Mouse (Mus musculus) liver, embryonic 16.5 days (tissue): ENCODE data around the gene 1700021F05Rik. TPM values are rescaled to one million over a fixed set of nuclear protein-coding genes. Genes with fewer than 3 reads are reported as not detected.
A peak's percentile ranks its signal among the peaks of the same experiment; 100 is the strongest.

Source experiments
- ATAC-seq: fragments of 200-750 bp; cut with Nextera tagmentation; 2 replicates; pipeline ENCODE4 v1.8.0; 2017; ENCODE audit warnings: low read depth, mild to moderate bottlenecking, moderate number of reproducible peaks, moderate library complexity
- H3K27ac ChIP-seq: fragments of 300-500 bp; sonication (generic); 2 replicates; pipeline ENCODE4 v1.5.1; 2014; ENCODE audit warnings: mild to moderate bottlenecking, low read length
- H3K27me3 ChIP-seq: fragments of 300-500 bp; sonication (generic); 2 replicates; pipeline ENCODE4 v1.6.1; 2014; ENCODE audit warnings: low read depth, low read length, mixed read lengths; ENCODE audit not compliant: control insufficient read depth, insufficient read depth
- H3K36me3 ChIP-seq: fragments of 300-500 bp; sonication (generic); 2 replicates; pipeline ENCODE4 v1.6.1; 2014; ENCODE audit warnings: mild to moderate bottlenecking; ENCODE audit not compliant: control insufficient read depth, insufficient read depth
- H3K4me1 ChIP-seq: fragments of 300-500 bp; sonication (generic); 2 replicates; pipeline ENCODE4 v1.6.1; 2014; ENCODE audit warnings: low read depth, low read length, mixed read lengths; ENCODE audit not compliant: control insufficient read depth
- H3K4me2 ChIP-seq: fragments of 300-500 bp; sonication (generic); 2 replicates; pipeline ENCODE4 v1.6.1; 2014; ENCODE audit warnings: low read depth, low read length, mixed read lengths
- H3K4me3 ChIP-seq: fragments of 300-500 bp; sonication (generic); 2 replicates; pipeline ENCODE4 v1.5.1; 2014; ENCODE audit warnings: low read depth, mild to moderate bottlenecking, low read length
- H3K9ac ChIP-seq: fragments of 300-500 bp; sonication (generic); 2 replicates; pipeline ENCODE4 v1.6.1; 2014; ENCODE audit warnings: low read depth, low read length
- H3K9me3 ChIP-seq: fragments of 300-500 bp; sonication (generic); replicated peaks from 2 replicates; pipeline ENCODE4 v1.6.1; 2016; ENCODE audit warnings: low read length; ENCODE audit not compliant: control insufficient read depth
- WGBS: fragments of 180-500 bp; shearing (Covaris S2); extraction: QIAGEN DNeasy Blood & Tissue Kit; methylation state at CpG from one replicate; pipeline ENCODE4 v1.1.7; 2014; ENCODE audit not compliant: insufficient replicate concordance; 5-methylcytosine and 5-hydroxymethylcytosine counted together
- polyA plus RNA-seq: library from polyadenylated mRNA; unstranded; fragments of >200 nt; fragmentation: Nextera tagmentation; extraction: Ambion mirVana; gene quantifications from 2 replicates; pipeline ENCODE4 v1.2.1, GENCODE M21; 2015

1700021F05Rik gene
- polyA plus RNA-seq, 1 experiment from 2014 or later: 21.6 TPM

DNA sequence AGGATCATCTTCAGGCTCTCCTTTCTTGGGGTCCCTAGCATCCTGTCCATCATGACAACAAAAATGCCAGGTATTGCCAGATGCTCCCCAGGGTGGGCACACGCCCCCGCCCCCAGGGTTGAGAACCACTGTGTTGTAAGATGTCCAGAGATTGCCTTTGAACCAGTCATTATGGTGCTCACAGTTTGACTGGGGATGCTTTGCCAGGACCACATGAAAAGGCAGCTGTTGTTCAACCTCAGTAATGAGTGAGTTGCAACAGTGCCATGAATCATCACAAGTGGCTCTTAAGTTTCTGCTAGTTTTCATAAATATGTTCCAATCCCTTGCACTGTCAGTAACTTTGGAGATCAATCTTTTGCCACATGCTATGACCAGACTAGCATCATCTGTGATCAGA is 20.8 kb downstream of the 1700021F05Rik start:
- Histone ChIP-seq H3K36me3 (no peaks in the 10 kb centered on the region), H3K4me3 (no peak overlapping the region), H3K9ac (no peak overlapping the region), H3K27ac (no peak overlapping the region), H3K4me2 (peak overlapping the region; percentile 6; the same call in 1 of the 2 replicates), H3K4me1 (peaks cover 6% of the 10 kb centered on the region), H3K9me3 (no peaks in the 10 kb centered on the region), H3K27me3 (no peaks in the 10 kb centered on the region)
- ATAC-seq: no peak
- 58% methylated on average over 2 of the region's 2 CpGs for WGBS

GRCm38 (mm10) chr10:43518368-43518767 is 22.4 kb downstream of the 1700021F05Rik start:
- Histone ChIP-seq H3K27me3 (no peaks in the 10 kb centered on the region), H3K9ac (no peak overlapping the region), H3K27ac (peak overlapping the region; percentile 66), H3K36me3 (no peaks in the 10 kb centered on the region), H3K4me3 (peak overlapping the region; percentile 31), H3K4me1 (peaks cover 6% of the 10 kb centered on the region), H3K4me2 (no peak overlapping the region), H3K9me3 (no peaks in the 10 kb centered on the region)
- 66% methylated on average over 12 of the region's 13 CpGs for WGBS
- ATAC-seq: peak; percentile 72

GRCm38 (mm10) chr10:43517836-43518235 is 23.0 kb downstream of the 1700021F05Rik start:
- Histone ChIP-seq H3K4me2 (no peak overlapping the region), H3K36me3 (no peaks in the 10 kb centered on the region), H3K27ac (peak overlapping the region; percentile 50), H3K9me3 (no peaks in the 10 kb centered on the region), H3K4me3 (no peak overlapping the region), H3K27me3 (no peaks in the 10 kb centered on the region), H3K9ac (no peak overlapping the region), H3K4me1 (peaks cover 6% of the 10 kb centered on the region)
- WGBS: 52% methylated on average over 4 of the region's 4 CpGs
- ATAC-seq: no peak

DNA sequence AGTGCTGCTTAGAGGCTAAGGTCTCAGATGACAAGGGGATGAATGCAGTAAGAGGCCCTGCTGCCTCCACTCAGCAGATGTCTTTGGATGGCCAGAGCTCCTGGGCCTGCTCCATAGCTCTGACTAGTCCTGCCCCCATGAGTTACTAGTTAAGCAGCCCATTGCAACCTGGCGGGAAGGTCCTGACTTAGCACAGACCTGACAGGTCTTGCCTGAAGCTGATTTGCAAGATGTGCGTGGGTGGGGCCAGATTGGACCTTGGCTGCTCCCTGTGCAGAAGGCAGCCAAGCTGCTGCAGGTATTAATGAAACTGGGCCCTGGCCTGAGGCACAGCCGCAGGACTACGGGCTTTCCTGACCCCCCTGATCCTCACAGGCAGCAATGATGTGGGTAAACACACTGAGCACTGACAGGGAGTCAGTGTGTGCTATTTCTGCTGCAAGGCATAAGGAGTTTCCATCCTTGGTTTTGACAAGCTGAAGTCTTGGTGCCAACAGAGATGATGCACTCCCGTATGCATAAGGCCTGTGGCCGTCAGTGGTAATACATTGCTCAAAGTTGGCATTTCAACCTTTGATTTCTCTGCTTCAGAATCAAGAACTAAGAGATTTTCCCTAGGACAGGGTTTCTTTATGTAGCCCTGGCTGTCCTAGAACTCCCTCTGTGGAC is 23.7 kb downstream of the 1700021F05Rik start:
- no peak overlapping the region for H3K9ac ChIP-seq
- no peaks in the 10 kb centered on the region for H3K27me3 ChIP-seq
- H3K27ac ChIP-seq: 0 out of 2 replicates have a peak overlapping the region, but pooled peaks have one; percentile 19
- no peak overlapping the region for H3K4me3 ChIP-seq
- H3K4me1 ChIP-seq: peaks cover 6% of the 10 kb centered on the region
- WGBS: 57% methylated on average over 6 of the region's 6 CpGs
- H3K9me3 ChIP-seq: no peaks in the 10 kb centered on the region
- H3K36me3 ChIP-seq: no peaks in the 10 kb centered on the region
- H3K4me2 ChIP-seq: no peak overlapping the region
- ATAC-seq: peak; percentile 22; the same call in 1 of the 2 replicates

DNA sequence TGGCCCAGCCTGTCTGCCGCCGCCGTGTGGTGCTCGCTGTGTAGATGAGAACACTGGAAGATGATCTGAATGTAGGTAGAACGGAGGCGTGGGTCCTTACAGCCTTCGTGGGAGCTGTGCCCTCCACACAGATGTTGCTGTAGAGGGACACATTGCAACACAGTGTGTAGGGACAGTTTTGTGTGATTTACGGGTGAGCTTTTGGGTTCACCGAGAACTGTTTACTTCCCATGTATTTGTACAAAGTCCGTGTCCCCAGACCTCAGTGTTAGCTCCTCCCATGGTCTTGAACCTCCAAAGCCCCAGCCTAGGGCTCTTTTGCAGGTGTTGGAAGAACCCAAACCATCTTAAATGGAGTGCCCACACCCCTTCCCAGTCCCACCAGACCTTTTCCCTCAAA is 27.8 kb downstream of the 1700021F05Rik start:
- Histone ChIP-seq H3K4me3 (no peak overlapping the region), H3K4me1 (peaks cover 6% of the 10 kb centered on the region), H3K9me3 (no peaks in the 10 kb centered on the region), H3K27ac (0 out of 2 replicates have a peak overlapping the region, but pooled peaks have one; percentile 60), H3K27me3 (no peaks in the 10 kb centered on the region), H3K4me2 (no peak overlapping the region), H3K9ac (no peak overlapping the region), H3K36me3 (peaks cover 9% of the 10 kb centered on the region)
- WGBS: 69% methylated on average over 10 of the region's 10 CpGs
- peak; percentile 78 for ATAC-seq

DNA sequence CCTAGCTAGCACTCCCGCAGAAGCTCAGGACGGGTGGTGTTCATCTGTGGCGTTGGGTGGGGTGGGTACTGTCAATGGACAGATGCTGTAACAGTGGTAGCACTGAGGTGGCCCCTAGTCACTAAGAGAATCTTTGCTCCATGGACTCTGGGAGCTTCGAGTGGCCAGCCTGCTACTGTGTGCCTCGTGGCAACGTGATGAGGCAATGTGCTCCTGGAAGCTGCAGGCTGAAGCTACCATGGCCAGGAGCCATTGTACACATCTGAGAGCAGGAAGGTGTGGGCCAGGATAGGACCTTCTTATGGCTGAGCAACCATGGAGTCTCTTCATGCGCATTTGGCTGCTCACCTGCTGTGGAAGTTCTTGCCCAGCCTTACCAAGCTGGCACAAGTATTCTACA is 31.6 kb downstream of the 1700021F05Rik start:
- H3K27me3 ChIP-seq: no peaks in the 10 kb centered on the region
- no peak overlapping the region for H3K4me2 ChIP-seq
- no peaks in the 10 kb centered on the region for H3K9me3 ChIP-seq
- peaks cover 12% of the 10 kb centered on the region for H3K36me3 ChIP-seq
- H3K27ac ChIP-seq: no peak overlapping the region
- no peak overlapping the region for H3K9ac ChIP-seq
- no peak overlapping the region for H3K4me3 ChIP-seq
- WGBS: 75% methylated on average over 7 of the region's 7 CpGs
- peak; percentile 68 for ATAC-seq
- H3K4me1 ChIP-seq: no peaks in the 10 kb centered on the region; the same call in 1 of the 2 replicates

- peaks cover 12% of the 10 kb centered on the region for H3K36me3 ChIP-seq
- no peak overlapping the region for H3K9ac ChIP-seq
- WGBS: 50% methylated on average over 4 of the region's 4 CpGs
- no peak for ATAC-seq
- H3K4me1 ChIP-seq: no peaks in the 10 kb centered on the region; the same call in 1 of the 2 replicates
- no peak overlapping the region for H3K4me2 ChIP-seq
- no peaks in the 10 kb centered on the region for H3K27me3 ChIP-seq
- H3K4me3 ChIP-seq: no peak overlapping the region
- H3K27ac ChIP-seq: no peak overlapping the region
- H3K9me3 ChIP-seq: no peaks in the 10 kb centered on the region
These were observed 33.7 kb downstream of the 1700021F05Rik start for GRCm38 (mm10) chr10:43507051-43507450.

- H3K36me3 ChIP-seq: peaks cover 3% of the 10 kb centered on the region; the same call in 1 of the 2 replicates
- no peak for ATAC-seq
- WGBS: 36% methylated on average over 1 of the region's 1 CpGs
- H3K4me1 ChIP-seq: no peaks in the 10 kb centered on the region; the same call in 1 of the 2 replicates
- H3K27ac ChIP-seq: no peak overlapping the region
- no peak overlapping the region for H3K4me3 ChIP-seq
- no peak overlapping the region for H3K9ac ChIP-seq
- no peaks in the 10 kb centered on the region for H3K27me3 ChIP-seq
- no peaks in the 10 kb centered on the region for H3K9me3 ChIP-seq
- H3K4me2 ChIP-seq: no peak overlapping the region
These were observed 36.5 kb downstream of the 1700021F05Rik start for GRCm38 (mm10) chr10:43504291-43504690.

- no peak overlapping the region for H3K9ac ChIP-seq
- 81% methylated on average over 4 of the region's 4 CpGs for WGBS
- H3K4me2 ChIP-seq: no peak overlapping the region
- H3K27ac ChIP-seq: no peak overlapping the region
- no peak for ATAC-seq
- no peaks in the 10 kb centered on the region for H3K9me3 ChIP-seq
- no peaks in the 10 kb centered on the region for H3K27me3 ChIP-seq
- H3K4me1 ChIP-seq: no peaks in the 10 kb centered on the region; the same call in 1 of the 2 replicates
- peaks cover 8% of the 10 kb centered on the region; the same call in 1 of the 2 replicates for H3K36me3 ChIP-seq
- no peak overlapping the region for H3K4me3 ChIP-seq
These were observed 38.2 kb downstream of the 1700021F05Rik start for GRCm38 (mm10) chr10:43502599-43502998.
